Mouse (Mus musculus) ES-E14 (cell line): ENCODE measurements around the gene Ski.

Experiments used
- CHD2 ChIP-seq: IDR thresholded peaks from 2 replicates; pipeline ENCODE4 v1.6.1; 2014; ENCODE audit warnings: mild to moderate bottlenecking, low read depth, low read length, inconsistent platforms
- HCFC1 ChIP-seq: IDR thresholded peaks from 2 replicates; pipeline ENCODE4 v1.6.1; 2012; ENCODE audit warnings: low read length, inconsistent platforms, borderline replicate concordance; ENCODE audit not compliant: insufficient read depth
- ZC3H11A ChIP-seq: IDR thresholded peaks from 2 replicates; pipeline ENCODE4 v1.6.1; 2012; ENCODE audit warnings: low read depth, mild to moderate bottlenecking, inconsistent platforms, low read length, borderline replicate concordance

- TF ChIP-seq CHD2 (no peak), HCFC1 (no peak), ZC3H11A (no peak)
Observed at GRCm38 (mm10) chr4:155206498-155206897, 15.9 kb downstream of the Ski start.
